Mouse (Mus musculus) lung, postnatal 0 days (tissue): ENCODE measurements at regions not wholly inside any gene's neighbourhood (a gene's known extent, or its start where the extent isn't known, plus 50 kb on each side); places are given as distances from the start of the nearest gene placed in this dataset.

Experiments
- ATAC-seq: fragments of 200-750 bp; cut with Nextera tagmentation; 2 replicates; pipeline ENCODE4 v1.8.0; 2017; ENCODE audit warnings: moderate library complexity
- DNase-seq: peaks from one replicate; pipeline ENCODE4 v3.0.0-alpha.2; 2016; ENCODE audit warnings: low spot score
- H3K27ac ChIP-seq: fragments of 300-500 bp; sonication (generic); 2 replicates; pipeline ENCODE4 v1.5.1; 2014; ENCODE audit warnings: antibody characterized with exemption, mild to moderate bottlenecking, low read length, mixed read lengths
- H3K27me3 ChIP-seq: fragments of 300-500 bp; sonication (generic); replicated peaks from 2 replicates; pipeline ENCODE4 v1.6.1; 2014; ENCODE audit warnings: low read length, mixed read lengths; ENCODE audit not compliant: insufficient read depth
- H3K36me3 ChIP-seq: fragments of 300-500 bp; sonication (generic); 2 replicates; pipeline ENCODE4 v1.6.1; 2014; ENCODE audit warnings: low read length, mixed read lengths; ENCODE audit not compliant: insufficient read depth
- H3K4me1 ChIP-seq: fragments of 300-500 bp; sonication (generic); 2 replicates; pipeline ENCODE4 v1.6.1; 2014; ENCODE audit warnings: antibody characterized with exemption, low read depth, low read length, mixed read lengths; ENCODE audit not compliant: insufficient read depth
- H3K4me2 ChIP-seq: fragments of 300-500 bp; sonication (generic); replicated peaks from 2 replicates; pipeline ENCODE4 v1.6.1; 2014; ENCODE audit warnings: low read depth, mild to moderate bottlenecking, low read length, moderate library complexity, mixed read lengths
- H3K4me3 ChIP-seq: fragments of 300-500 bp; sonication (generic); 2 replicates; pipeline ENCODE4 v1.5.1; 2014; ENCODE audit warnings: low read depth, low read length
- H3K9ac ChIP-seq: fragments of 300-500 bp; sonication (generic); replicated peaks from 2 replicates; pipeline ENCODE4 v1.6.1; 2014; ENCODE audit warnings: low read depth, mild to moderate bottlenecking
- H3K9me3 ChIP-seq: fragments of 300-500 bp; sonication (generic); 2 replicates; pipeline ENCODE4 v1.6.1; 2016; ENCODE audit warnings: low read length, mixed read lengths
- CTCF ChIP-seq: IDR thresholded peaks from 2 replicates; pipeline ENCODE4 v1.5.1; 2016; ENCODE audit warnings: antibody characterized with exemption, mild to moderate bottlenecking
- EP300 ChIP-seq: IDR thresholded peaks from 2 replicates; pipeline ENCODE4 v1.6.1; 2016; ENCODE audit warnings: antibody characterized with exemption, mild to moderate bottlenecking, control low read depth
- WGBS: fragments of 180-500 bp; shearing (Covaris S2); extraction: QIAGEN DNeasy Blood & Tissue Kit; methylation state at CpG from one replicate; pipeline ENCODE4 v1.1.7; 2014; 5-methylcytosine and 5-hydroxymethylcytosine counted together

DNA sequence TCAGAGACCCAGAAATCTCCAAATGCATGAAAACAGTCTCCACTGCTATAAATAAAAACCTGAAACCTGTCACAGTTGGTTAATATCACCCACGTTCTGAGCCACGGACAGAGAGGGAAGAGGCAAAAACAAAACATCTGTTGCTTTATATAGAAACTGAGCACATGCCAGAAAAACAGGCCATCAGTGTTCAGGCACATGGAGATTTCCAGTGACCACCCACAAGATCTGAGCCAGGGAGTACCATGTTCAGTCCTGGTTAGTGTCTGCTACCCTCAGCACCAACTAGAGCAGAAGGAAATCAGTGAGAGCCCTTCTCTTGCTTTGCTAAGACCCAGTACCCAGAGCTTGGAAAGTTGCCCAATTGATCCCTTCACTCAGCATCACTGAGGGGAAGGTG lies 75.7 kb upstream of the Arhgap11a start:
- H3K4me3 ChIP-seq: no peak overlapping the region
- no peaks in the 10 kb centered on the region for H3K9me3 ChIP-seq
- H3K27ac ChIP-seq: no peak overlapping the region
- 49% methylated on average over 2 of the region's 2 CpGs for WGBS
- H3K4me1 ChIP-seq: no peaks in the 10 kb centered on the region
- no peaks in the 10 kb centered on the region for H3K27me3 ChIP-seq
- ATAC-seq (no peak), DNase-seq (no peak)
- no peak overlapping the region for H3K4me2 ChIP-seq
- TF ChIP-seq EP300: no peak
- no peak for TF ChIP-seq CTCF
- no peak overlapping the region for H3K9ac ChIP-seq
- H3K36me3 ChIP-seq: no peaks in the 10 kb centered on the region

DNA sequence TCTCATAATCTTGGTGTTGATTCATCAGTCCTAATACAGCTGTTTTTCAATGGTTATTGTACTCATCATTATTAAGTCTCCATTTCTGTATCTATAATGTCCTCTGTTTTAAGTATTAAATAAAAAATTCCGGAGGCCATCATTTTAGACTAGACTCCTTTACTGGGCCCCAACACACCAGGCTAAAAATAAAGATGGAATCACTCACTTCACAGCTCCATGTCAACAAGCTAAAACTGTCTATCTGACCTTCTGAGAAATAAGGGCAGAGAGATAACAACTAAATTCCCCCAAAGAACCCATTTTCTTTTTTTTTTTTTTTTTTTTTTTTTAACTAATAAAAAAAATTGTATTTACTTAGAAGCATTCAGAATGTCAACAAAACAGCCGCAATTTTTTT lies 70.5 kb upstream of the Arhgap11a start:
- Histone ChIP-seq H3K4me3 (no peak overlapping the region), H3K4me1 (no peaks in the 10 kb centered on the region), H3K4me2 (no peak overlapping the region), H3K36me3 (no peaks in the 10 kb centered on the region), H3K27me3 (no peaks in the 10 kb centered on the region), H3K9me3 (no peaks in the 10 kb centered on the region), H3K27ac (no peak overlapping the region), H3K9ac (no peak overlapping the region)
- DNase-seq (no peak), ATAC-seq (no peak)
- TF ChIP-seq EP300 (no peak), CTCF (no peak)
- 50% methylated on average over 1 of the region's 2 CpGs for whole genome bisulfite sequencing

DNA sequence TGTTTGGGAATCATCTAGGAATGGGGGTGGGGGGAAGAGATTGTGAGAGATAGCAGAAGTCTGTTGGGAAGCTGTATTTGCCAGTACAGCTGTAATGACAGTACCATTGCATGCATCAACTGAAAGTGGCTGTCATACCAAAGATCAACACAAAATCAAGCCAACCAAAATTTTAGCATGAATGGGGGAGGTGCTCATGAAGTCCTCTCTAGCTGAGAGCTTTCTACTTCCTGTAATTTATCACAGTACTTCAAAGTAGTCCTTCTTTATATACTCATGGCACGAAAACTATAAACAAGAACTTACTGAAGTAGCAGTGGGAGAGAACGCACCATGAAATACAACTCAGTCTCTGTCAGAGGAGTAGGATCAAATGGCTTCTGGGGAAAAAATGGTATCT lies 65.8 kb upstream of the Arhgap11a start:
- no peaks in the 10 kb centered on the region for H3K9me3 ChIP-seq
- TF ChIP-seq EP300 (no peak), CTCF (no peak)
- 34% methylated on average over 2 of the region's 2 CpGs for WGBS
- H3K27ac ChIP-seq: no peak overlapping the region
- H3K36me3 ChIP-seq: no peaks in the 10 kb centered on the region
- DNase-seq (peak; percentile 24), ATAC-seq (0 out of 2 replicates have a peak, but pooled peaks have one; percentile 28)
- H3K27me3 ChIP-seq: no peaks in the 10 kb centered on the region
- no peak overlapping the region for H3K9ac ChIP-seq
- H3K4me2 ChIP-seq: no peak overlapping the region
- H3K4me3 ChIP-seq: no peak overlapping the region
- no peaks in the 10 kb centered on the region for H3K4me1 ChIP-seq

DNA sequence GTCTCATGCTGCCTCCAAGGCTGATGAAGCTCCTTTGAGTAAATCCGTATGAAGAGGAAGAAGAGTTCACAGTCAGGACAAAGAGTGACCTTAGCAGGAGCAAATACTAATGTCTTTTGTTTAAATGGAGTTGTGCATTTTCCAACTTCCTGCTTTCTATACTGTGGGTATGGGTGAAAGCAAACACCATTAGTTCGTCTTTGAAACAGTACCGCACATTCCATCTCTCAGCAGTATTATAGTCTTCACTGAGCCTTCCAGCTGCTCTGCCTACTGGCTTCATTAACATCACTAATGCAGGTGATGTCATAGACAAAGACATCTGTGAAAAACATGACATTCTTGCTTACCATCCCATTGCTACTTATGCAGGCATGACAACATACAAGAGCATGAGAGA lies 62.7 kb upstream of the Arhgap11a start:
- H3K9ac ChIP-seq: no peak overlapping the region
- ATAC-seq: no peak
- H3K4me1 ChIP-seq: no peaks in the 10 kb centered on the region

DNA sequence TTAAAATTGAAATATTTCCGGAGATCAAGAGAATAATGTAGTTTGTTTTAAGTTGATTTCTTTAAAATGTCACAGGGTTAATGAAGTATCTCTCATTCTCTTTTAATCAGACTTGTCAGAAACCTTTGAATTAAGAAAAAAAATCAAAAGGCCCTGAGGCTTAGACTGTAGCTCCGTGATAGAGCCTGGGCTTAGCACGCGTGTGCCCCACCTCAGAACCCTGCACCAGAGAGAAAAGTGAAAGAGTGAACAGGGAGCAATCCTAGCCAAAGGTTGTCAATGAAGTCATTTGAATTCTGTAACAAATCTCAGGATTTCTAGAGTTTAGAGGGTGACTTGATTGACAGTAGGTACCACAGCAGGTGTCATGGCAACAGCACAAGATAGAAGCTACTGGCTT lies 61.0 kb upstream of the Arhgap11a start:
- DNase-seq: no peak
- Histone ChIP-seq H3K9me3 (no peaks in the 10 kb centered on the region), H3K4me2 (no peak overlapping the region), H3K9ac (no peak overlapping the region), H3K4me3 (no peak overlapping the region), H3K4me1 (no peaks in the 10 kb centered on the region), H3K27ac (no peak overlapping the region), H3K36me3 (no peaks in the 10 kb centered on the region), H3K27me3 (no peaks in the 10 kb centered on the region)
- TF ChIP-seq EP300: no peak
- no peak for TF ChIP-seq CTCF
- ATAC-seq: no peak
- 92% methylated on average over 4 of the region's 4 CpGs for WGBS

More for the DNA sequence above, 62.7 kb upstream of the Arhgap11a start:
- DNase-seq: no peak
- TF ChIP-seq CTCF (no peak), EP300 (no peak)
- no peaks in the 10 kb centered on the region for H3K9me3 ChIP-seq
- 59% methylated on average over 3 of the region's 3 CpGs for WGBS
- H3K27ac ChIP-seq: no peak overlapping the region
- no peak overlapping the region for H3K4me3 ChIP-seq
- no peak overlapping the region for H3K4me2 ChIP-seq
- H3K36me3 ChIP-seq: no peaks in the 10 kb centered on the region
- H3K27me3 ChIP-seq: no peaks in the 10 kb centered on the region

DNA sequence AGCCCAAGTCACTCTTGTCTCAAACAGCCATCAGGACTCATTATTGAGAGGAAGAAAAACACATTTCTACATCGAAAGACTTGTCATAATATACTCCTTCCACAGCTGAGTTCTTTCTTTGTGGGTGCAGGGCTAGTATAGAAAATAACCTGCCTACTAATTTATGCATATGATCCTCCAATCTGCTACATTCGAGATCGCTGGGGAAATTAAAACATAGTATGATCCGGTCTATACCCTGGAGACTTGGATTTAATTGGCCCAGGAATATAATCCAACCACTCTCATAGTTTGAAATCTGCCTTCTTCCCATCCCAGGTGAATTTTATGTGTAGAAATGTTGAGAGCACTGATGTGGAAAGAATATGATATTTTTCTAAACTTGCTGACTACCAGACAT lies 60.2 kb upstream of the Arhgap11a start:
- Histone ChIP-seq H3K4me2 (no peak overlapping the region), H3K9ac (no peak overlapping the region), H3K36me3 (no peaks in the 10 kb centered on the region), H3K4me3 (no peak overlapping the region), H3K27me3 (no peaks in the 10 kb centered on the region), H3K9me3 (no peaks in the 10 kb centered on the region), H3K27ac (no peak overlapping the region), H3K4me1 (no peaks in the 10 kb centered on the region)
- no peak for ATAC-seq
- no peak for TF ChIP-seq CTCF
- no peak for TF ChIP-seq EP300
- WGBS: 83% methylated on average over 4 of the region's 4 CpGs
- DNase-seq: no peak

DNA sequence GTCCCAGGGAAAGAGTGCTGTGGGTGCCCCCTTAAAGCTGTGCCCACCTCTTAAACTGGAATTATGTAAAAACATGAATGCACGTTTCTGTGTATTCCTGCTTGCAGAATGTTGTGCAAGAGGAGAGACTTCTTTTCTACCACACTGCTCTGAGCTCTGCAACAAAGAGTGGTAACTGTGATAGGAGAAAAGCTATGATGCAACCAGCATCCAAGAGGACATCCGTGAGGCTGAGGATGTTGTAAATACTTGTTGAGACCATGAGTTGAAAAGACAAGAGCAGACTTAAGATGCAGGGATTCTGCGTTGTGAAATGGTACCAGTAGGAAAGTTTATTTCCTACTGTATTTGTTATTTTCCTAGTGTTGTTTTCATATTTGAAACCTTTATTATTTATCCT lies 56.0 kb upstream of the Arhgap11a start:
- no peaks in the 10 kb centered on the region for H3K36me3 ChIP-seq
- H3K27me3 ChIP-seq: no peaks in the 10 kb centered on the region
- 53% methylated on average over 3 of the region's 3 CpGs for WGBS
- no peaks in the 10 kb centered on the region for H3K9me3 ChIP-seq
- H3K27ac ChIP-seq: no peak overlapping the region
- ATAC-seq: no peak
- no peak overlapping the region for H3K9ac ChIP-seq
- DNase-seq: no peak
- H3K4me2 ChIP-seq: no peak overlapping the region
- H3K4me1 ChIP-seq: no peaks in the 10 kb centered on the region
- no peak for TF ChIP-seq EP300
- TF ChIP-seq CTCF: no peak
- no peak overlapping the region for H3K4me3 ChIP-seq
